Mouse (Mus musculus): ENCODE results near the gene Tcam1. TPM values are rescaled to one million over a fixed set of nuclear protein-coding genes. Genes with fewer than 3 reads are reported as not detected.

Tcam1 gene
- polyA plus RNA-seq, 2 experiments, result 0.09 to 0.20 TPM

DNA sequence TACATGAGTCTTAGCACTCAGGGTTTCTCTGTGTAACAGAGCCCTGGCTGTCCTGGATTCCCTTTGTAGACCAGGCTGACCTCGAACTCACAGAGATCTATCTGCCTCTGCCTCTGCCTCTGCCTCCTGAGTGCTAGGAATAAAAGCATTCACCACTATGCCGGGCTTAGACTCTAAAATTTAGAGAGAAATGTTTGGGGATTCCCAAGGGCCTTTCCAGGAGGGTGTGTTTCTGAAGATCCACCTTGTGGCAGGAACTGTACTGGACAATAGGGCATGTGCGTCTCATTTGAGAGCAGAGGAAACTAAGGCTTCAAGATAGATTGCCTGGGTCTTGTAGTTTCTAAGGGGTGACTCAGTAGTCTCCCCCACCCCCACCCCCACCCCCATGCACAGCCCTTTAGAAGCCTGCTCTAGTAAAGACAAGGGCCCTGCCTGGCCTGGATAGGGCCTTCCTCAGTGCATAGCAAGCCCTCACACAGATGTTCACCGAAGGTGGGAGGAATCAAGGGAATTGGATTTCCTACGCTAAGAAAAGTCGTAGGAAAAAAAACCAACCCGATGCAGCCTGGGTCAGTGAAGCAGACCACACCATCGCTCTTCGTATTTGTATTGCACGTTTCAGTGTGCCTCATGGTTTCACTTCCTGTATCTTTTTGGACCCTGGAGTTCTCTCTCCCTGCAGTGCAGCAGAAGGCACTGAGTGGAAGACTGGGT, 29.0 kb downstream of the Tcam1 start:
- Histone ChIP-seq H3K36me3 (replicated peaks; ENCODE audit: control insufficient read depth, insufficient read depth, low read depth) (no peaks in the 10 kb centered on the region), H3K4me1 (replicated peaks; ENCODE audit: control insufficient read depth in 2 of 2, insufficient read depth in 2 of 2, low read length in 1 of 2) (0 out of 4 replicates have a peak, but pooled peaks cover 0 to 2% of the 10 kb centered on the region in 2 experiments), H3K4me3 (ENCODE audit: insufficient read depth in 1 of 2, low read depth in 2 of 2, low read length in 2 of 2) (no peak overlapping the region), H3K27me3 (ENCODE audit: control insufficient read depth, insufficient read depth, low read length) (no peaks in the 10 kb centered on the region), H3K9me3 (ENCODE audit: control insufficient read depth, low read length) (no peaks in the 10 kb centered on the region), H3K9ac (replicated peaks) (no peak overlapping the region), H3K4me2 (ENCODE audit: low read depth) (no peak overlapping the region), H3K27ac (no peak overlapping the region)
- no peak for ATAC-seq (ENCODE audit: insufficient read depth)
- WGBS (ENCODE audit: insufficient replicate concordance), result 54% methylated on average over 10 of the region's 10 CpGs
- TF ChIP-seq EP300 (IDR thresholded peaks at IDR 0.05; ENCODE audit: low read depth) (no peak), CTCF (IDR thresholded peaks at IDR 0.05; ENCODE audit: low read depth) (no peak)
- DNase-seq (ENCODE audit: low read depth in 3 of 3, low spot score in 3 of 3), result no peak

DNA sequence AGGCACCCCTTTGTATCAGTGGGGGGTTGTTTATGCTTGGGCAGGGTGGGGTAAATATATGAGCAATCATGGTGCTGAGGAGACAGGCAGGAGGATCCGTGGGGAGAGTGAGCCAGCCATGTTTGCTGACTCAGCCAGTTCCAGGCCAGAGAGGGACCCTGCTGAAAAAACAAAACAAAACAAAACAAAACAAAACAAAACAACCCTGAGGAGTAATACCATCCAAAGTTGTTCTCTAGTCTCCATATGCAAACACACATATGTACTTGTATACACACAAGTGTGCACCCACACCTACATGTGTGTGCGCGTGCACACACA, 29.6 kb downstream of the Tcam1 start:
- TF ChIP-seq EP300 (IDR thresholded peaks at IDR 0.05; ENCODE audit: low read depth) (no peak), CTCF (IDR thresholded peaks at IDR 0.05; ENCODE audit: low read depth) (no peak)
- H3K36me3 ChIP-seq (replicated peaks; ENCODE audit: control insufficient read depth, insufficient read depth, low read depth), result no peaks in the 10 kb centered on the region
- no peak overlapping the region for H3K4me3 ChIP-seq (ENCODE audit: insufficient read depth in 1 of 2, low read depth in 2 of 2, low read length in 2 of 2)
- no peaks in the 10 kb centered on the region for H3K27me3 ChIP-seq (ENCODE audit: control insufficient read depth, insufficient read depth, low read length)
- 0 out of 4 replicates have a peak, but pooled peaks cover 0 to 2% of the 10 kb centered on the region in 2 experiments for H3K4me1 ChIP-seq (replicated peaks; ENCODE audit: control insufficient read depth in 2 of 2, insufficient read depth in 2 of 2, low read length in 1 of 2)
- H3K27ac ChIP-seq, result no peak overlapping the region
- WGBS (ENCODE audit: insufficient replicate concordance), result 78% methylated on average over 3 of the region's 3 CpGs
- no peaks in the 10 kb centered on the region for H3K9me3 ChIP-seq (ENCODE audit: control insufficient read depth, low read length)
- H3K4me2 ChIP-seq (ENCODE audit: low read depth), result no peak overlapping the region
- DNase-seq (ENCODE audit: low read depth in 3 of 3, low spot score in 3 of 3) (no peak), ATAC-seq (ENCODE audit: insufficient read depth) (no peak)
- H3K9ac ChIP-seq (replicated peaks), result no peak overlapping the region

DNA sequence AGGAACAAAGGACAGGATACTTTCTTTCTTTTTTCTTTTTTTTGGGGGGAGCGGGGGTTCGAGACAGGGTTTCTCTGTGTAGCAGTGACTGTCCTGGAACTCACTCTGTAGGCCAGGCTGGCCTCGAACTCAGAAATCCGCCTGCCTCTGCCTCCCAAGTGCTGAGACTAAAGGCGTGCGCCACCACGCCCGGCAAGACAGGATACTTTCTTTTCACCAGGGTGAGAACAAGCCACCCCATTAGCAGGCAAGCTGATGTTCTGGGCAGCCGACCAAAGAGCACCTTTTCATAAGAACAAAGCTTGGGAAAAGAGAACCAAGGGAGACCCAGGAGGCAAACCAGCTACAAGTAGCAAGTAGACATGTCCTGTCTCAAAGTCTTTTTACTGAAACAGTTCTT, 30.3 kb downstream of the Tcam1 start:
- H3K27me3 ChIP-seq (ENCODE audit: control insufficient read depth, insufficient read depth, low read length), result no peaks in the 10 kb centered on the region
- DNase-seq (ENCODE audit: low read depth in 3 of 3, low spot score in 3 of 3) (no peak), ATAC-seq (ENCODE audit: insufficient read depth) (no peak)
- H3K27ac ChIP-seq, result no peak overlapping the region
- H3K4me1 ChIP-seq (replicated peaks; ENCODE audit: control insufficient read depth in 2 of 2, insufficient read depth in 2 of 2, low read length in 1 of 2), result 0 out of 4 replicates have a peak, but pooled peaks cover 0 to 2% of the 10 kb centered on the region in 2 experiments
- no peaks in the 10 kb centered on the region for H3K36me3 ChIP-seq (replicated peaks; ENCODE audit: control insufficient read depth, insufficient read depth, low read depth)
- WGBS (ENCODE audit: insufficient replicate concordance), result 71% methylated on average over 9 of the region's 9 CpGs
- no peaks in the 10 kb centered on the region for H3K9me3 ChIP-seq (ENCODE audit: control insufficient read depth, low read length)
- TF ChIP-seq EP300 (IDR thresholded peaks at IDR 0.05; ENCODE audit: low read depth) (no peak), CTCF (IDR thresholded peaks at IDR 0.05; ENCODE audit: low read depth) (no peak)
- H3K9ac ChIP-seq (replicated peaks), result no peak overlapping the region
- H3K4me3 ChIP-seq (ENCODE audit: insufficient read depth in 1 of 2, low read depth in 2 of 2, low read length in 2 of 2), result no peak overlapping the region
- H3K4me2 ChIP-seq (ENCODE audit: low read depth), result no peak overlapping the region

DNA sequence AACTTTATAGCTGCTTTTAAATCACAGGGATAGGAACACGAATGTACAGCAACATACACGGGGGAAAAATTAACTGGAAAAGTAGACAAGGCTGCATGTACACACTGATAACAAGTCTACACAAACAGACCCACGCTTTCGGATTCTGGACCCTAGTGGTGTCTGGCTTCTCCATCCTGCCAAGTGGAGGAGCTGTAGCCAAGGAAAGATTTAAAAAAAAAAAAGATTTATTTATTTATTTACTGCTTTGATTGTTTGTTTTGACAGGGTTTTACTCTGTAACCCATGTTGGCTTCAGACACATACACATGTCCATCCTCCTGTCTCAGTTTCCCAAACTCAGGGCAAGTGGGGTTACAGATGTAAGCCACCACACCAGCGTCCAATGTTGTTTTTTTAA, 31.0 kb downstream of the Tcam1 start:
- no peak for DNase-seq (ENCODE audit: low read depth in 3 of 3, low spot score in 3 of 3)
- H3K27ac ChIP-seq, result no peak overlapping the region
- TF ChIP-seq CTCF (IDR thresholded peaks at IDR 0.05; ENCODE audit: low read depth) (no peak), EP300 (IDR thresholded peaks at IDR 0.05; ENCODE audit: low read depth) (no peak)
- 0 out of 4 replicates have a peak, but pooled peaks cover 0 to 2% of the 10 kb centered on the region in 2 experiments for H3K4me1 ChIP-seq (replicated peaks; ENCODE audit: control insufficient read depth in 2 of 2, insufficient read depth in 2 of 2, low read length in 1 of 2)
- H3K4me3 ChIP-seq (ENCODE audit: insufficient read depth in 1 of 2, low read depth in 2 of 2, low read length in 2 of 2), result no peak overlapping the region
- H3K27me3 ChIP-seq (ENCODE audit: control insufficient read depth, insufficient read depth, low read length), result no peaks in the 10 kb centered on the region
- 51% methylated on average over 5 of the region's 5 CpGs for WGBS (ENCODE audit: insufficient replicate concordance)
- no peak for ATAC-seq (ENCODE audit: insufficient read depth)
- H3K9ac ChIP-seq (replicated peaks), result no peak overlapping the region
- no peaks in the 10 kb centered on the region for H3K36me3 ChIP-seq (replicated peaks; ENCODE audit: control insufficient read depth, insufficient read depth, low read depth)
- no peak overlapping the region for H3K4me2 ChIP-seq (ENCODE audit: low read depth)
- no peaks in the 10 kb centered on the region for H3K9me3 ChIP-seq (ENCODE audit: control insufficient read depth, low read length)

DNA sequence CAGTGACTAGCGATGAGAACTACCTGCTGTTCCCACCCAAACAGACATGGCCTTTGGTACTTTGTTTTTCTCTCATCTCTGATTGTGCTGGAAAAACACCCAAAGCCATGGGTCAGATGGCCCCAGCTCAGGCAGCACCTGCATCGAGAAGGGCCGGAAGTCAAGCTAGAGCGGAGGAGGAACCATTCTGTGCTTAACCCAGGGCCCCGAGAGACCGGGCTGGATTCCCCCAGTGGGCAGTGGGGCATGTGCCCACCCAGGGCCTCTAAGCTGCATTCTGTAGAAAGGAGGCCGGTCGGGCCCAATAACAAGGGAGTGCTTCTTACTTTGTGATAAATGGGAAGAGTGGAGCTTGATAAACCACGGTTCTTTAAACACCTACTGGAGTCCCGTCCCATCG, 31.7 kb downstream of the Tcam1 start:
- Histone ChIP-seq H3K27ac (no peak overlapping the region), H3K4me2 (ENCODE audit: low read depth) (no peak overlapping the region)
- ATAC-seq (ENCODE audit: insufficient read depth), result no peak

More for the DNA sequence above, 31.7 kb downstream of the Tcam1 start:
- Histone ChIP-seq H3K4me3 (ENCODE audit: insufficient read depth in 1 of 2, low read depth in 2 of 2, low read length in 2 of 2) (no peak overlapping the region), H3K9ac (replicated peaks) (no peak overlapping the region), H3K4me1 (replicated peaks; ENCODE audit: control insufficient read depth in 2 of 2, insufficient read depth in 2 of 2, low read length in 1 of 2) (0 out of 4 replicates have a peak, but pooled peaks cover 0 to 2% of the 10 kb centered on the region in 2 experiments), H3K27me3 (ENCODE audit: control insufficient read depth, insufficient read depth, low read length) (no peaks in the 10 kb centered on the region), H3K9me3 (ENCODE audit: control insufficient read depth, low read length) (no peaks in the 10 kb centered on the region), H3K36me3 (replicated peaks; ENCODE audit: control insufficient read depth, insufficient read depth, low read depth) (no peaks in the 10 kb centered on the region)
- 68% methylated on average over 11 of the region's 11 CpGs for WGBS (ENCODE audit: insufficient replicate concordance)
- TF ChIP-seq CTCF (IDR thresholded peaks at IDR 0.05; ENCODE audit: low read depth) (no peak), EP300 (IDR thresholded peaks at IDR 0.05; ENCODE audit: low read depth) (no peak)
- DNase-seq (ENCODE audit: low read depth in 3 of 3, low spot score in 3 of 3), result no peak
